Mouse (Mus musculus) embryonic stem cell, embryonic (primary cell): ENCODE measurements around the gene Arap1.

Source experiments
- CTCF ChIA-PET, 4 experiments: fragments of 300-600 bp in 2 of 4; fragments of 350-600 bp in 2 of 4; sonication (Branson Sonifier 250); formaldehyde crosslinking; loops; one replicate each; lab custom pipeline; 2022; ENCODE audit warnings: inconsistent platforms in 2 of 4; lab: Charles Lee
- POLR2A ChIA-PET, 4 experiments: fragments of 300-600 bp in 2 of 4; fragments of 350-600 bp in 2 of 4; sonication (Branson Sonifier 250); formaldehyde crosslinking; loops; one replicate each; lab custom pipeline; 2022; ENCODE audit warnings: antibody characterized with exemption in 4 of 4, inconsistent platforms in 1 of 4; lab: Charles Lee

Gene Arap1

DNA sequence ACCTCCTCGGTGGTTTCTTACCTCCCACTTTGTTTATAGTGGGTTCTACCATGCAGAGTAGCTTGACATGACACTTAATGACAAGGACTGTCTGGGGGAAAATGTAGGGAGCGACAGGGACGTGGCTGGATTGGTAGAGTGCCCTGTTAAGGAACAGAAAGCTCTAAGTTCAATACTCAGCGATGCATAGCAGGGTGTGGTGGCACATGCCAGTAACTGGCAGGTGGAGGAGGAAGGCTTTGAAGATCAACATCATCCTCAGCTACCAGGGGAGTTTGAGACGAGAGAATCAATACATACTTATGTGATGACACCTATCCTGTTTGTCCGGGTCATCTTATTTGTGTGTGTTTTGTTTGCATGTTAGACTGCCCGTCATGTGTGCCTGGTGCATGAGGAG, 21.8 kb downstream of the Arap1 start:
- CTCF ChIA-PET: interaction anchor here in 3 of 4 experiments (0.6 to 3.1 kb wide), 5 partner anchors 27 to 309 kb away, joined by 3 to 18 read pairs (median 4); no protein-coding TSS in a partner anchor
- POLR2A ChIA-PET: interaction anchor here in 1 of 4 experiments (1.8 kb wide), 1 partner anchor 58 kb away, joined by 5 read pairs; no protein-coding TSS in a partner anchor

DNA sequence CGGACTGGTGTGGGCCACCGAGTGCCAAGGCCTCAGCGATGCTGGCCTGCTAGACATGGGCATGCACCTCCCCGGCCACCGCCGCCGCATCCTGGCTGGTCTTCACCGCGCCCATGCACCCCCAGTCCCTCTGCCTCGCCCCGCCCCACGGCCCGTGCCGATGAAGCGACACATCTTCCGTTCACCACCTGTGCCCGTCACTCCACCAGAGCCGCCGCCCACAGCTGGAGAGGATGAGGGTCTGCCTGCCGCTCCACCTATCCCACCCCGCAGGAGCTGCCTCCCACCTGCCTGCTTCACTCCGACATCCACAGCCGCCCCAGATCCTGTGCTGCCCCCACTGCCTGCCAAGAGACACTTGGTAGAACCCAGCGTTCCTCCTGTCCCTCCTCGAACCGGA, 25.2 kb downstream of the Arap1 start:
- ChIA-PET CTCF (interaction anchor here (0.7 to 2.2 kb wide), 10 partner anchors 9 to 312 kb away, joined by 3 to 12 read pairs (median 4); partner anchors contain the start of gene Stard10 (in 1 of the 4)), POLR2A (no interaction called here)

- ChIA-PET CTCF (interaction anchor here in 3 of 4 experiments (0.8 to 2.2 kb wide), 10 partner anchors 8 to 313 kb away, joined by 3 to 12 read pairs (median 5); partner anchors contain the start of gene Stard10 (in 1 of the 3)), POLR2A (interaction anchor here in 2 of 4 experiments (0.6 to 1.1 kb wide), 2 partner anchors 30 to 266 kb away, joined by 3 to 5 read pairs; no protein-coding TSS in a partner anchor)
Measured at GRCm38 (mm10) chr7:101374155-101374554, 26.3 kb downstream of the Arap1 start.

GRCm38 (mm10) chr7:101376701-101377340, 29.0 kb downstream of the Arap1 start:
- ChIA-PET POLR2A (interaction anchor here in 2 of 4 experiments (0.8 to 2.0 kb wide), 7 partner anchors 9 to 80 kb away, joined by 3 to 6 read pairs (median 4); no protein-coding TSS in a partner anchor), CTCF (interaction anchor here in 2 of 4 experiments (0.5 to 1.5 kb wide), 6 partner anchors 36 to 490 kb away, joined by 3 to 7 read pairs (median 4); no protein-coding TSS in a partner anchor)

- ChIA-PET POLR2A (interaction anchor here in 3 of 4 experiments (0.5 to 2.0 kb wide), 10 partner anchors 10 to 536 kb away, joined by 3 to 6 read pairs (median 4); no protein-coding TSS in a partner anchor), CTCF (interaction anchor here in 2 of 4 experiments (0.7 to 1.5 kb wide), 4 partner anchors 50 to 469 kb away, joined by 3 to 8 read pairs (median 4); no protein-coding TSS in a partner anchor)
Measured at GRCm38 (mm10) chr7:101377741-101378262, 29.9 kb downstream of the Arap1 start.

GRCm38 (mm10) chr7:101378285-101378684, 30.4 kb downstream of the Arap1 start:
- ChIA-PET CTCF (interaction anchor here in 2 of 4 experiments (0.6 to 1.5 kb wide), 3 partner anchors 49 to 470 kb away, joined by 3 to 4 read pairs (median 3); no protein-coding TSS in a partner anchor), POLR2A (interaction anchor here in 3 of 4 experiments (0.5 to 2.0 kb wide), 4 partner anchors 23 to 439 kb away, joined by 3 to 6 read pairs (median 4); no protein-coding TSS in a partner anchor)

DNA sequence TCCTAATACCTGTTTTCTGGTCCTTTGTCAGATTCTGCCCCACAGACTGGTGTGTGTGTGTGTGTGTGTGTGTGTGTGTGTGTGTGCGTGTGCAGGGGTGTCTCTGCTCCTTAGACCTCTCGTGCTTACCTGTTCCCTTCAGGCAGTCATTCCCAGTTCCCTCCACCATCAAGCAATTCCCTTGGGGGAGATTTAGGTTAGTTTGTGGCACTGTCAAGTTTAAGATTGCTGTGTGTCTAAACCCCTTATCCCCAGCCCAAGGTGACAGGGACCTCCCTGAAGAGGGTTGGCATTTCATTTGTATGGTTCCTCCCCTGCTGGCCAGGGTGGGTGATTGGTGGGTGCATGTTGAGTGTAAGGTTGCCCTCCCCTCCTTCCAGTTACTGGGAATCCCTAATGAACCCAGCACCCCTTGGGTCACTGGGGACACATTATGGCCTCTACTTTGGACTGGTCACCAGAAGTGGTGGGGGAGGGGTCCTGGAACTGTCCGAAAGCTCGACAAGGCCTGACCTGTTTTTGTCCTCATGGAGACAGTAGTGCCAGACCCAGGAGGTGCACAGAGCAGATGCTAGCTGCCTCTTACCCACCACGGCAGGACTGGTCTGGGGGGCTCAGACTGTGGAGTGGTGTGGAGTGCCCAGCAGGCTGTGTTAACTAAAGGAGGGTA, 31.1 kb downstream of the Arap1 start:
- CTCF ChIA-PET: interaction anchor here in 2 of 4 experiments (0.6 to 1.3 kb wide), 2 partner anchors 318 kb away, joined by 3 to 4 read pairs; no protein-coding TSS in a partner anchor
- POLR2A ChIA-PET: no interaction called here

- CTCF ChIA-PET: interaction anchor here in 1 of 4 experiments (0.6 to 1.3 kb wide), 2 partner anchors 161 to 319 kb away, joined by 4 to 5 read pairs; no protein-coding TSS in a partner anchor
- POLR2A ChIA-PET: no interaction called here
Measured at GRCm38 (mm10) chr7:101379732-101380131, 31.9 kb downstream of the Arap1 start.

DNA sequence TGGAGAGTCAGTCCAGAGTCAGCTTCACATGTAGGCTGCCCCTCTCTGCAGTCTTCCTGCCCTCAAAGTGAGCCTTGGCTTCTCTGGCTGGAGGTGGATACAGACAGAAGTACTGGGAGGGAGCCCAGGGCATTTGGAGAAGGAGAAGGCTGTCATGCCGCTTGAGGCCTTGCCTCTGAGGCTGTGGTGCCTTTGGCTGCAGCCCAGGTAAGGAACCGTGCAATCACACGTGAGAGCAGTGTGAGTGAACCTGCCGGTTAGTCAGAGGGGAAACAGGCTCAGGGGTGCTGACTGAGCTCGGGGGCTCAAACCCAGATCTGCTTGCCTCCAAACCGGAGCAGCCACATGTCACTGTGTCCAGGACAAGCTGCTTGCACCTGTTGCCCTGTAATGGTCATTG, 33.6 kb downstream of the Arap1 start:
- POLR2A ChIA-PET: no interaction called here
- CTCF ChIA-PET: interaction anchor here in 1 of 4 experiments (1.4 kb wide), 1 partner anchor 8 kb away, joined by 4 read pairs; no protein-coding TSS in a partner anchor

GRCm38 (mm10) chr7:101382378-101382777, 34.5 kb downstream of the Arap1 start:
- ChIA-PET CTCF (interaction anchor here in 3 of 4 experiments (0.6 to 1.5 kb wide), 4 partner anchors 9 to 848 kb away, joined by 3 to 6 read pairs (median 5); no protein-coding TSS in a partner anchor), POLR2A (interaction anchor here in 3 of 4 experiments (0.6 to 1.8 kb wide), 5 partner anchors 12 to 86 kb away, joined by 3 to 6 read pairs (median 4); no protein-coding TSS in a partner anchor)

GRCm38 (mm10) chr7:101383756-101384155, 35.9 kb downstream of the Arap1 start:
- CTCF ChIA-PET: interaction anchor here in 2 of 4 experiments (0.6 to 1.3 kb wide), 4 partner anchors 19 to 73 kb away, joined by 3 to 5 read pairs (median 3); no protein-coding TSS in a partner anchor
- POLR2A ChIA-PET: interaction anchor here in 2 of 4 experiments (0.6 to 1.8 kb wide), 3 partner anchors 9 to 87 kb away, joined by 3 to 4 read pairs (median 3); no protein-coding TSS in a partner anchor

- ChIA-PET CTCF (interaction anchor here in 1 of 4 experiments (1.0 kb wide), 1 partner anchor 28 kb away, joined by 5 read pairs; no protein-coding TSS in a partner anchor), POLR2A (interaction anchor here in 2 of 4 experiments (0.8 to 1.4 kb wide), 4 partner anchors 8 to 826 kb away, joined by 3 to 7 read pairs (median 4); no protein-coding TSS in a partner anchor)
Measured at GRCm38 (mm10) chr7:101384931-101385330, 37.1 kb downstream of the Arap1 start.

GRCm38 (mm10) chr7:101385331-101385733, 37.5 kb downstream of the Arap1 start:
- CTCF ChIA-PET: interaction anchor here in 3 of 4 experiments (0.6 to 1.0 kb wide), 3 partner anchors 12 to 27 kb away, joined by 3 to 9 read pairs (median 5); no protein-coding TSS in a partner anchor
- POLR2A ChIA-PET: interaction anchor here in 2 of 4 experiments (0.5 to 1.4 kb wide), 5 partner anchors 8 to 825 kb away, joined by 3 to 7 read pairs (median 4); no protein-coding TSS in a partner anchor

GRCm38 (mm10) chr7:101385866-101386452, 38.1 kb downstream of the Arap1 start:
- CTCF ChIA-PET: interaction anchor here (0.6 to 1.0 kb wide), 6 partner anchors 8 to 268 kb away, joined by 3 to 9 read pairs (median 4); no protein-coding TSS in a partner anchor

GRCm38 (mm10) chr7:101389256-101389655, 41.4 kb downstream of the Arap1 start:
- CTCF ChIA-PET: interaction anchor here in 2 of 4 experiments (0.6 to 1.3 kb wide), 2 partner anchors 23 to 87 kb away, joined by 3 read pairs; partner anchors contain the start of gene Atg16l2 (in 1 of the 2)
- POLR2A ChIA-PET: no interaction called here

More at GRCm38 (mm10) chr7:101385866-101386452, 38.1 kb downstream of the Arap1 start:
- POLR2A ChIA-PET: interaction anchor here in 3 of 4 experiments (0.5 to 1.4 kb wide), 7 partner anchors 8 to 664 kb away, joined by 3 to 7 read pairs (median 4); no protein-coding TSS in a partner anchor

DNA sequence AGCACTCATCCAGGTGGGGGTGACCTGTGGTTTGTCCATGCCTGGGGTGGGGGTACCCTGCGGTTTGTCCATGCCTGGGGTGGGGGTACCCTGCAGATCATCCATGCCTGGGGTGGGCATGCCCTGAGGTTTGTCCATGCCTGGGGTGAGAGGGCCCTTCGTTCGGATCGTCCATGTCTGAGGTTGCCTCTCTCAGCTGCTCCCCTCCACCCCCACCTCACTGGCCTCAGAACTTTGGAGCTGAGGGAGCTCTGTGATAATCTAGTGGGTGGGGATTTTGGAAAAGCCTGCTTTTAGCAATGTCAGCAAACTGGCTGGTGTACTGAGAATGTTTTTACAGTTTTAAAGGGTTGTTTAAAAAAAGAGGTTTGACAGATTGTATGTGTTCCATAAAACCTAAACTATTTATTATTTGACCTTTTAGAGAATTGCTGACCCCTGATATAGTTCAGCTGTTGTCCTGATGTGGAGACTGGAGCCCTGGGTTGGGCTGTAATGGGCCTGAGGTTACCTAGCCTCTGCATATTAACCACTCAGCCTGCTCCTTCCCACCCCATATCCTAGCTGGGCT, 44.1 kb downstream of the Arap1 start:
- POLR2A ChIA-PET: no interaction called here
- CTCF ChIA-PET: interaction anchor here in 3 of 4 experiments (0.6 to 3.5 kb wide), 4 partner anchors 18 to 36 kb away, joined by 3 to 34 read pairs (median 4); no protein-coding TSS in a partner anchor
